Mouse (Mus musculus): Measurements from ENCODE around the gene Lrrc71. TPM values are rescaled to one million over a fixed set of nuclear protein-coding genes. Genes with fewer than 3 reads are reported as not detected.

Gene Lrrc71
- total and polyA plus RNA-seq, 3 experiments = 0.14 to 0.17 TPM; not detected in 1

DNA sequence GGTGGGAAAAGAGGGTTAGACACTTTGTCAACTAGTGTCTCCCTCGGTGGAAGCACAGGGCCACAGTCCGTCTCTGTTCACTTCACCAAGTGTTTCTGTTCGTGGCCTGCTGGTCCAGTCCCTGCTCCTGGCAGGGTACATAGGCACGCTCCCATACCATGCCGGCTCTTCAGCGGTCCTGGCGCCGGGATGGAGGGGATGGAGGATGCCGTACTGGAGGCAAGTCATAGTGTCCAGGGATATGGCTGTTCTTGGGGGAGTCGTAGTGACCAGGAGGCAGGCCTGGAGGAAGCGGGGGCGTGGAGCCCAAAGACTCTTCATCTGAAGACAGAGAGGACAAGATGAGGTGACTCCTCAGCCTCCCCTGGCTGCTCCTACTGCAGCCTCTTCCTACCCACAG lies 1.6 kb upstream of the Lrrc71 start:
- Histone ChIP-seq H3K4me1 (ENCODE audit: control insufficient read depth in 1 of 2, insufficient read depth in 2 of 2) (peaks cover 0 to 4% of the 10 kb centered on the region in 2 experiments; a peak in 1 of 4 replicates), H3K79me2 (replicated peaks; ENCODE audit: control insufficient read depth, extremely low read depth, insufficient read depth, poor library complexity, severe bottlenecking) (no peaks in the 10 kb centered on the region), H3K9ac (ENCODE audit: insufficient read depth, low read depth) (no peak overlapping the region), H3K4me3 (replicated peaks in 1 of 3; ENCODE audit: low read depth in 2 of 3, low read length in 2 of 3, poor library complexity in 1 of 3) (no peak overlapping the region), H3K27me3 (replicated peaks) (peaks cover 63% of the 10 kb centered on the region), H3K9me3 (replicated peaks; ENCODE audit: low read length) (no peaks in the 10 kb centered on the region), H3K27ac (ENCODE audit: insufficient read depth, low read depth) (no peak overlapping the region), H3K4me2 (ENCODE audit: insufficient read depth, low read depth, poor library complexity, severe bottlenecking) (no peak overlapping the region), H3K36me3 (replicated peaks in 1 of 2; ENCODE audit: control insufficient read depth in 1 of 2, insufficient read depth in 1 of 2, low read length in 1 of 2) (no peaks in the 10 kb centered on the region)
- DNase-seq (ENCODE audit: extremely low read depth) = no peak
- dilution Hi-C loops (cut with MboI; ENCODE audit: extremely low pct_ligation_motif_present, extremely low pct_unique_long_range_greater_than_20kb, low sequenced_read_pairs) (no loop called here), in situ Hi-C loops (cut with MboI; ENCODE audit: low pct_ligation_motif_present, low pct_unique_long_range_greater_than_20kb, low sequenced_read_pairs) (no loop called here)
- no peak for TF ChIP-seq JUND (conservative IDR thresholded peaks at IDR 0.05; ENCODE audit: low read depth, low read length)
- no peak for TF ChIP-seq MAX (IDR thresholded peaks at IDR 0.05; ENCODE audit: low read length)
- TF ChIP-seq MAZ (IDR thresholded peaks at IDR 0.05; ENCODE audit: low read depth, low read length) = no peak
- no peak for TF ChIP-seq ZC3H11A (IDR thresholded peaks at IDR 0.05; ENCODE audit: low read depth, low read length)
- TF ChIP-seq CHD1 (IDR thresholded peaks at IDR 0.05; ENCODE audit: low read depth, low read length) = no peak
- no peak for TF ChIP-seq IRF4 (IDR thresholded peaks at IDR 0.05; ENCODE audit: low read depth, low read length)
- no peak for TF ChIP-seq MXI1 (IDR thresholded peaks at IDR 0.05; ENCODE audit: low read depth, low read length)
- no peak for TF ChIP-seq POLR2A (IDR thresholded peaks at IDR 0.05; ENCODE audit: low read depth, low read length)
- TF ChIP-seq TCF12 (IDR thresholded peaks at IDR 0.05; ENCODE audit: low read depth, low read length) = no peak
- no peak for TF ChIP-seq POLR2AphosphoS2 (IDR thresholded peaks at IDR 0.05; ENCODE audit: low read depth, low read length)
- TF ChIP-seq TBP (conservative IDR thresholded peaks at IDR 0.05; ENCODE audit: low read depth, low read length) = no peak
- TF ChIP-seq BHLHE40 (IDR thresholded peaks at IDR 0.05; ENCODE audit: low read depth, low read length) = no peak

GRCm38 (mm10) chr3:87749036-87749435 lies 611 bp upstream of the Lrrc71 start:
- no peak for TF ChIP-seq GABPA (IDR thresholded peaks at IDR 0.05; ENCODE audit: insufficient replicate concordance, low read depth, low read length)
- peak; percentile 70 for TF ChIP-seq SMC3 (IDR thresholded peaks at IDR 0.05; ENCODE audit: low read depth, low read length)
- peak; percentile 33; the same call in 1 of the 2 replicates for TF ChIP-seq BHLHE40 (IDR thresholded peaks at IDR 0.05; ENCODE audit: low read depth, low read length)
- no peak for TF ChIP-seq USF2 (conservative IDR thresholded peaks at IDR 0.05; ENCODE audit: low read depth, low read length)
- no peak for TF ChIP-seq IRF4 (IDR thresholded peaks at IDR 0.05; ENCODE audit: low read depth, low read length)
- TF ChIP-seq USF1 (IDR thresholded peaks at IDR 0.05; ENCODE audit: low read depth, low read length) = peak; percentile 50
- TF ChIP-seq CTCF (conservative IDR thresholded peaks at IDR 0.05 in 1 of 2, IDR thresholded peaks at IDR 0.05 in 1 of 2; ENCODE audit: low read depth in 2 of 2, low read length in 2 of 2) = peak; percentile 76 to 90
- TF ChIP-seq RAD21 (IDR thresholded peaks at IDR 0.05; ENCODE audit: low read depth, low read length) = peak; percentile 84
- no peak for TF ChIP-seq KAT2A (IDR thresholded peaks at IDR 0.05; ENCODE audit: insufficient replicate concordance, low read length)
- TF ChIP-seq ELF1 (IDR thresholded peaks at IDR 0.05; ENCODE audit: low read depth, low read length) = no peak
- in situ Hi-C loops (cut with MboI; ENCODE audit: low pct_ligation_motif_present, low pct_unique_long_range_greater_than_20kb, low sequenced_read_pairs) = no loop called here
- H3K27ac ChIP-seq (ENCODE audit: insufficient read depth, low read depth) = no peak overlapping the region
- no peak overlapping the region for H3K4me3 ChIP-seq (replicated peaks in 1 of 3; ENCODE audit: low read depth in 2 of 3, low read length in 2 of 3, poor library complexity in 1 of 3)
- dilution Hi-C loops (cut with MboI; ENCODE audit: extremely low pct_ligation_motif_present, extremely low pct_unique_long_range_greater_than_20kb, low sequenced_read_pairs) = no loop called here
- H3K79me2 ChIP-seq (replicated peaks; ENCODE audit: control insufficient read depth, extremely low read depth, insufficient read depth, poor library complexity, severe bottlenecking) = no peaks in the 10 kb centered on the region
- H3K27me3 ChIP-seq (replicated peaks) = peaks cover 53% of the 10 kb centered on the region
- H3K9me3 ChIP-seq (replicated peaks; ENCODE audit: low read length) = no peaks in the 10 kb centered on the region
- no peaks in the 10 kb centered on the region for H3K36me3 ChIP-seq (replicated peaks in 1 of 2; ENCODE audit: control insufficient read depth in 1 of 2, insufficient read depth in 1 of 2, low read length in 1 of 2)
- no peak overlapping the region for H3K9ac ChIP-seq (ENCODE audit: insufficient read depth, low read depth)
- peaks cover 0 to 6% of the 10 kb centered on the region in 2 experiments; a peak in 2 of 4 replicates for H3K4me1 ChIP-seq (ENCODE audit: control insufficient read depth in 1 of 2, insufficient read depth in 2 of 2)
- no peak overlapping the region for H3K4me2 ChIP-seq (ENCODE audit: insufficient read depth, low read depth, poor library complexity, severe bottlenecking)
- DNase-seq (ENCODE audit: extremely low read depth) = peak; percentile 76
